8 mouse cellular contexts compared by ENCODE assay signal in genomic region chr3:96669727-96670468, GRCm38 (mm10). TPM values are rescaled to one million over a fixed set of nuclear protein-coding genes. Genes with fewer than 3 reads are reported as not detected.
DNase-seq lines count a peak whose midpoint lies in the region; ATAC-seq and TF ChIP-seq lines count a peak whose summit lies in the region.

Ankrd35 (plus strand) TSS chr3:96670131.

- intact Hi-C loops in left cerebral cortex, adult 2 months (cut with DNase I) = loop anchor here (2.0 kb wide), 1 partner anchor 27 kb away; the partner anchor contains the start of gene Pias3

- no peak for TF ChIP-seq CTCF in cortical plate, adult 2 months (IDR thresholded peaks at IDR 0.05; ENCODE audit: extremely low read depth, insufficient read depth, low read length)
- TF ChIP-seq CTCF in left cerebral cortex, adult 2 months (IDR thresholded peaks at IDR 0.05) = peak; percentile 30

- no peak within 1 kb of the TSS for H3K27ac ChIP-seq in cortical plate, adult 2 months (ENCODE audit: insufficient read depth, low read length)
- H3K27ac ChIP-seq in left cerebral cortex, adult 2 months = peak within 1 kb of the TSS; percentile 66; the same call in 1 of the 2 replicates

- DNase-seq in adrenal gland, adult (ENCODE audit: inconsistent age in 2 of 2, low spot score in 1 of 2) = peak; percentile 81 to 93
- peak; percentile 54 to 79 for DNase-seq in gastrocnemius, adult 8-10 months (ENCODE audit: low spot score in 2 of 2)
- DNase-seq in hindlimb bud, embryonic 11.5 days (ENCODE audit: extremely low spot score, low read depth, low spot score) = peak; percentile 33
- peak; percentile 65 to 70 for DNase-seq in left cerebral cortex, adult 2 months (ENCODE audit: extremely low spot score in 1 of 2, low spot score in 2 of 2)
- DNase-seq in right cerebral cortex, adult 2 months (ENCODE audit: low spot score in 2 of 2) = peak; percentile 60 to 64
- peak; percentile 68 for DNase-seq in urinary bladder, postnatal 25 days (ENCODE audit: low spot score)

- peak within 1 kb of the TSS; percentile 76 for H3K4me3 ChIP-seq in cortical plate, adult 2 months (ENCODE audit: insufficient read depth, low read length)
- peak within 1 kb of the TSS; percentile 63 for H3K4me3 ChIP-seq in left cerebral cortex, adult 2 months

- peak; percentile 97 for ATAC-seq in megakaryocyte, adult 5-6 weeks (ENCODE audit: poor library complexity, severe bottlenecking)

- peak; percentile 8; the same call in 1 of the 2 replicates for TF ChIP-seq POLR2A in cortical plate, adult 2 months (IDR thresholded peaks at IDR 0.05; ENCODE audit: extremely low read depth, insufficient read depth, low read length)

- peaks cover 3% of the 10 kb centered on the region; the same call in 1 of the 2 replicates for H3K4me1 ChIP-seq in cortical plate, adult 2 months (ENCODE audit: control insufficient read depth, insufficient read depth, low read length)

RNA-seq across cellular contexts. Expression of gene Ankrd35, which starts in this region (rescaled TPM):
- polyA plus RNA-seq in cortical plate, adult 2 months (2012; rRNA removed) = 7.8 and 8.5 TPM in 2 replicates
- under 1 TPM; 0.24 to 0.48 (median 0.40) TPM for total RNA-seq in gastrocnemius, adult 8-10 months (2022)
- 1 to 10 TPM; 8.3 to 9.5 TPM for total RNA-seq in left cerebral cortex, adult 2 months (2021)
- total RNA-seq in megakaryocyte, adult 5-6 weeks (2015) = not detected in 2 replicates
- not detected in 2 replicates for total RNA-seq in megakaryocyte, adult 5-6 weeks (2017)

Comparison
In these comparisons a context has a peak if more than half of its experiments do, and no peak if none do; other contexts are left out.
1. RNA of gene Ankrd35 (total RNA-seq): 8.3 to 9.5 TPM in left cerebral cortex, adult 2 months; 0.24 to 0.48 TPM in gastrocnemius, adult 8-10 months and not detected in megakaryocyte, adult 5-6 weeks; every median in the first group is over 4 times any median in the second.
2. Peak in DNase-seq in gastrocnemius, adult 8-10 months; RNA of the gene not detected or under 1 TPM.
3. Peak in ATAC-seq in megakaryocyte, adult 5-6 weeks; RNA of the gene not detected or under 1 TPM.
4. DNase-seq: peak in every context shown above with its lines; median percentile 87 in adrenal gland, adult; 68 in urinary bladder, postnatal 25 days; 68 in left cerebral cortex, adult 2 months; 66 in gastrocnemius, adult 8-10 months; 62 in right cerebral cortex, adult 2 months; 33 in hindlimb bud, embryonic 11.5 days.